Mouse (Mus musculus) right cerebral cortex, postnatal 4 days (tissue): ENCODE measurements at regions not wholly inside any gene's neighbourhood (a gene's known extent, or its start where the extent isn't known, plus 50 kb on each side); places are given as distances from the start of the nearest gene placed in this dataset.
A peak's percentile ranks its signal among the peaks of the same experiment; 100 is the strongest.

ENCODE experiments used
- DNase-seq: peaks from one replicate; pipeline ENCODE4 v3.0.0-alpha.2; 2022

DNA sequence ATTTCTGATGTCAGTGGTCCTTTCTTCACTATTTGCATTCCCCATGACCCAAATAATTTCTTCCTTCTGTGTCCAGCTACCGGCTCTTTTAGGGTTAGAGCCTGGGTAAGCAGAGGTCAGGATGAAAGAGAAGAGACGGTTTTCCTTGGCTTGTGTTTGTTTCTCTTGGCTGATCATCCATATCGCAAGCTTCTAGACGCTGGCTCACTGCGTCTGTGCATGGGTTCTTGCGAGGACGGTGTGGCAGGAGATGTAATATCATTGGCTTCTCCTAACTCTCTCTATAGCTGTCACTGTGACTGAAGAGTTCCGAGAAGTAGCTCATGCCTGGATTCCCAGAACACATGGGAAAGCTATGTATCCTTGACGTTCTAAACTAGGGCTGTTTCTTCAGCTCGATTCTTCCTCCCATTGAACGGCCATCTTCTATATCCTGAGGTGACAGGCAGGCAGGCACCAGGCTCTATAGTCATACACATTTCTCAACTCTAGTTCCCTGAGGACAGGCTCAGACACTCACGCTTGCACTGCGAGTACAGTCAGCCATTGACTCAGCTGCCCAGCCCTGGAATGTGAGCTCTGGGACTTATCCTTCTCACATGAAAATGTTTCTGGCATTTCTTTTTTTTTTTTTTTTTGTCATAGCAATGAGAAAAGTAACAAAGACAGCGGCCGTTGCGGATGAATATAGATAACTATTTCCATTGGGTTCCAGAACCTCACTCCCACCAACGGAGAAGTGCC is 85.0 kb downstream of the Bach1 start:
- no peak for DNase-seq

DNA sequence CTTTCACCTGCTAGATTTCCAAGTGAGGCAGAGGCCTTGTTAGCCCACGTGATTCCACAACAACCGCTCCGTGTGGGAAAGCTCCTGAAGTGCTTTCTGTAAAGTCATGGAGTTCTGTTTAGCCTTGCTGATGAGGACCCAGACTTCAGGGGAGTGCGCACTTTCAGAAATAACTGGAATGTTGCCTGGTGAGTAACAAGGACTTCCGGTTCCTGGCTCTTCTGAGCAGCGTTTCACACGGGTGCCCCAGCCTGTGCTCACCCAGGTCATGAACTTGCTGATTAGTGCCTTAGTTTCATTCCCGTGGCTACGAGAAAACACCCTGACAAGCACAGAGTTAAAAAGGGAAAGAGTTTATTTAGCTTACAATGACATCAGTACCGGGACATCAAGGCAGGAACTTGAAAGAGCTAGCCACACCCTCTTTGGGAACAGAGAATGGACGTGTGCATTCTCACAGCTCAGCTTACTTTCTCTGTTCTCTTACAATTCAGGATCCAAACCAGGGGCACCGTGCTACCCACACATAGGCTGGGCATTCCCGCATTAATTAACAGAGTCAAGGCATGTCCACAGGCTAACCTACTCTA is 85.8 kb downstream of the Bach1 start:
- no peak for DNase-seq

DNA sequence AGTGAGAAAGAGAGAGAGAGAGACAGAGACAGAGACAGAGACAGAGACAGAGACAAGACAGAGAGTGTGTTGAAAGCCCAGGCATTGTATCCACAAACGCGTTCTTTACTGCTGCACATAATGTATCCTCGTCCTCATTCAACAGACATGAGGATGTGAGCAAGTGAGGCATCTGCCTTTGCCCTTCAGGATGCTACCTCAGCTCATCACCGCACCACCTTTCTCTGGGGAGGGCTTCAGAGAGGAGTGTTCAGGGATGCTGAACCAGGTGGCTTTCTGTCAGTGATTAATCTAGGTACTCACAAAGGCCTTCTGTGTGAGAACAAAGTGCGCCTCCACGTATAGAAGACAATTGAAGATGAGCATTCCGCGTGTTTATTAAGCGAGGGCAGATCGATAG is 90.8 kb downstream of the Bach1 start:
- no peak for DNase-seq

DNA sequence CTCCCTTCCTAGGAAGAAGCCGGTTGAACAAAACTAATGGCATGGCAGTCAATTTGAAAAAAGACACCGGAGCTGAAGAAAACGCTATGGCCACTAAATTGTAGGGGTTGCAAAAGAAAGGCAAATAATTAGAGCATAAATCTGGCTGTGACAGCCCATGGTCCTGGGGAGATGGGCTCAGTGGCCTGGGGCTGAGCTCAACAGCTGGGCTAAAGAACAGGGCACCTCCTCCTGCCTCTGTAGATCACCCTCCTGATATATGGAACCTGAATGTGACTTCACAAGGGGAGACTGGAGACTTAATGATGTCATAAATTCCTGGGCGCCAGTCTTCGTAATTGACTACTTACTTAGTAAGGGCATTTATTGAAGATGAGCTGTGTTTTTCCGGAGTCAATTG is 91.2 kb downstream of the Bach1 start:
- DNase-seq: no peak

DNA sequence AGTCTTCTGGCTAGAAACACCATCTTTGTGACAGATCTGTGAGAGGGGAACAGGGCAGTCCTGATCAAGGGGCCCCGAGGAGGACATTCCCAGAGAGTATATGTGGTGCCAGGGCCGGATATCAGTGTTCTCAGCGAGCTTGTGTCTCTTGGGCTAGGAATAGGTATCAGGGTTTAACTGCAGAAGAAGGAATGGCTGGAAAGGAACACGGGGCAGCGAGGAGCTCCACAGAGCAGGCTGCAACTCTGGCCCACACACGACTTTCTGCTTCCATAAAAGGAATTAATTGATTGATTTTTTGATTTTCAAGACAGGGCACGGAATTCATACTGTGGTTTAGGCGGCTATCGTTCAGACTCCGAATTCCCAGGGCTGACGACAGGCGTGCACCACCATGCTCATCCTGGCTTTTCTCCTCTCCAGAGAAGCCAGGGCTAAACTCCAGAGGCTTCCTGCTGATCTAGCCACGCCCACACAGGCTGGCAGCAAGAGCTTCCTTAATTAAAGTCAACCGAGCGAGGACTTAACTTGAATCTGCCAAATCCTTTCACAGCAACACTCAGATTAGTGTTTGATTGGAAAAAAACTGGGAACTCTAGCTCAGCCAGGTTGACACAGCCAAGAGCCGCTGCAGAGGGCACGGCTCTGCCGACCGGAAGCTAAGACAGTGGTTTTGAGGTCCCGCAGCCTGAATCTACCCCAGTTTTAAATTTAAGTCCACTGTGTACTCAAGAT is 97.9 kb downstream of the Bach1 start:
- peak; percentile 36 for DNase-seq

DNA sequence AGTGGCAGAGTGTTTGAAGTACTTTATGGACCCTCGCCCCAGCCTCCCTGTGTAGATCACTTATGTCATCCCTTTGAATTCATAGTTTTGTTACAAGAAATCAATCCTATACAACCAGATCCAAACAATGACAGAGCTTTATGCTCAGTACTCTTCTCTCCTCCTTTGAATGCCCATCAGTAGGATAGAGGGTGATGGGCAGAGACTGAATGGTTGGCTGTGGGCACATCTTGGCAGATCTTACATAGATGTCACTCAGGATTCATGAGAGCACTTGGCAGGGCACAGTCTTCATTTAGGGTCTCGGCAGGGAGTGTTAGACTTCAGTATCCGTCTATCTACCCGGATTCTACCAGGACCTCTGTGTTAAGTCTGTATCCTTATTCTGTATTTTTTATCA is 103.6 kb downstream of the Bach1 start:
- no peak for DNase-seq

DNA sequence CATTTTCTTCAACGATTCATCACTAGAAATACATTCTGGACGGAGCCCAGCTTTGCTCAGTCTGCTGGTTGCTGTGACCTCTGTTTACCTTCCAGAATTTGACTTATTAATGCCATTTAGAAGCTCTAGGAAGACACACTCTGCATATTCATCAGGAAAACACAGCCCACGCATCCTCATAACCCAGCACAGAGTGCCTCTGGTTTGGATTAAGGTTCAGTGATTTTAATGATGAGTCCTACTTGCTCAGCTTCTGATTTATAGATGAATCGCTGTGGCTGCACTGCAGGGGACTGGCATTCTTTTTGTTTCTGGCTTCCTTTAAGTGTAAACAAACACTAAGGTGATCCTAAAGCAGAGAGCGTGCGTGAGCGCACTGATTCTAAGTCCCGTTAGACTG is 118.8 kb downstream of the Bach1 start:
- DNase-seq: no peak

DNA sequence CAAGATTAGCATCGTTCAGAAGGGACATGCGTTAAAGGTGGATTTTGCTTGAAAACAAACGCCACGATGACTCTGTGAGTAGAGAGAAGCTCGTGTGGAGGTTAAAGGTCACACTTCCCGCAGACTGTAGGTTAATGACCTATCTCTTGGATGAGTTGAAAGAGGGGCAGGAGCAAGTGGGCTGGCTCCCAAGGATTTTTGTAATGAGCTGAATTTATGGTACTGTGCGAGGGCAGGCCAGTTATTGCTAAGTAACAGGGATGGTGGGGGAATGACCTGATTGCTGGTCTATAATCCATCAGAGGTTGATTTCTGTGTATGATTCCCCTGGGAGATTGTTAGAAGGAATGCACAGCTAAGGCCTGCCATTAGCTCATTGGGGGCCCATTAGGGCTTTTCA is 135.6 kb downstream of the Bach1 start:
- DNase-seq: no peak

DNA sequence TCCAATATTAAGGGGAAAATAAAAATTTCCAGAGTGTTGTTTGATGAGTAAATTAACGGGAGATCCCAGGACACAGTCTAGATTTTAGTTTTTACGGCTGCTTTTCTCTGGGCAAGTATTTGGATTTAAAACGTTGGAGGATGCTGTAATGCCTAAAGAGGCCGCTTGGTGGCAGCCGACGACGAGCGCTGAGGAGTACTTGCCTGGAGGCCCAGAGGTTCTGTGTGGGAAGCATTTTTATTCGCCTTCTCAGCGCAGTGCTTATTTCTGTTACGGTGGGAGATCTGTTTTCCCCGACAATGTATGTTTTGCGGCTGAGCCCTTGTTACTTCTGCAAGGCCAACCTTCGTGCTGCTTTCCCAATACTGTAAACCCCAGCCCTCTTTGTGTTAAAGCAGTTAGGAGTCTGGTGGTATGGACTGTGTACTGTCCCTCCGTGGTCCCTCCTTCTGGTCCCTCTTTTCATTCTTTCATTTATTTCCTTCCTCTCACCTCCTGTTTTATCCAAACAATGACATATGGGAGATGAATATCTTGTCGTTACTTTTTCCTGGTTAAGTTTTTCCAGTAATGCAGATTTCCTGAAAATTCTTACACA is 142.3 kb downstream of the Bach1 start:
- DNase-seq: peak; percentile 88
